Mouse (Mus musculus): ENCODE data around the gene Ccdc6. TPM values are rescaled to one million over a fixed set of nuclear protein-coding genes. Genes with fewer than 3 reads are reported as not detected.

Ccdc6 gene
- polyA plus RNA-seq, 1 experiment from 2014 or later, result 23.0 TPM

DNA sequence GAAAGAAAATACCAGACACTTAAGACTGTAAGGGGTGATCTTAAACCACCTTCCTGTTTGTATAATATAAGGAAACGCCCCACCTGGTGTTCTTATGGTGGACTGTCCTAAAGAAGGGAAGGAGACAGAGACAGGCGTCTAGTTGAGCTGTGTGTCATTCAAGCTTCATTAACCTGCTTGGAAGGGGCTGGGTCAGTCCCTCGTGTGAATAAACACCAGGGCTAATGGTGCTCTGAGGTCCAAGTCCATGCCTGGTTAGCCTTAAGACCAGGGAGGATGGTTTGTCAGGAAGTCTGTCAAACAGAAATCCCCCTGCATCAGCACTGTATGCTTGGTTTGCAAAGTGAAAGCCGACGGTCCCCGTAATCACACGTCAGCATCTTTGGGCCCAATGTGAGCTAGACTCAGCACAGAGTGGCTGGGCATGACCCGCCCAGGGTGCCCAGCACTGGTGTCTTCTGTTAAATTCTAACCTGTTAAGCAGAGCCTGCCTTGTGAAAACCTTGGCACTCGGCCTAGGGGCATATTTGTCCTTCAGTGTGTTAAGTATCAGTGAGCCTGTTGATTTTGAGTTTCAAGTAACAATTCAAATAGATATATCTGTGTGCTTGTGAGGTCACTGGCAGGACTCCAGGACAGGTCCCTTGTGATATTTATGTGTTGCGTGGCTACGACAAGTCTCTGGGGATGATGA is 84.5 kb downstream of the Ccdc6 start:
- WGBS, result 83% methylated on average over 11 of the region's 11 CpGs
- no peak for ATAC-seq (ENCODE audit: low FRiP score, low read depth)

DNA sequence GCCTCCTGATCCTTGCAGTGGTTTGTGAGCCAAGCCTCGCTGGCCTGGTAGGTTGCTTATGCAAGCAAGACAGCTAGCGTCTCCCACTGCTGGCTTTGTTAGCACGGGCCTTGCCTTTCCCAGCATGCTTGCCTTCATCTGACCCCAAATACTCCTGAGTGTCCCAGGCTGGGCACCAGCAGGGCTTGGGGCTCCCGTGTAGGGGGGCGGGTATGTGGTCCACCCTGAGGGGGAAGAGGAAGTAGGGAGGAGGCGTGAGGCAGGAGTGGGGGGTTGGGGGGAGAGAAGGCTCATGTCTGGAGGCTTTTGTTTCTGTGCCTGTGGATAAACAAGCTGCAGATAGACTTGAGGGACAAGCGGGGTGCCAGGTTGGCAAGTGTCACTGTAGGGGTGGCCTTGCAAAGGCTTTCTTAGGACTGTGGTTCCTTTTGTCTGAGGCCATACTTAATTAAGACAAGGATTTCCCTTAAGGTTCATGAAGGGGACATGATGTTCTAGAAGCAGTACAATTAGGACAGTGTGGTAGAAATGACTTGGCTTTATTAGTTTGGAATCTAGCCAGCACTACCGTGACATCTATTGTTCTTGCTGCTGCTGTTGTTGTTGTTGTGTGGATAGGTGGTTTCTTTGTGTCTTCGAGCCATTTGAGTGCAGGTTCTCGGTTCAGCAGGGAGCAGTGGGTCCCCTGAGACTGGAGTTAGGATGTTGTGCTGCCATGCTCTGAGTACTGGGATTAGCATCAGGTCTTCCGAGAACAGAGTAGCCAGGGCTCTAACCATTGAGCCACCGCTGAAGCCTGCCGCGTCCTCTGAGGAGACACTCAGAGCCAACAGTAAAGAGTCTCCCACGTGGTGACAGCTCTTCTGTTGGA is 86.5 kb downstream of the Ccdc6 start:
- H3K4me2 ChIP-seq, result no peak overlapping the region
- H3K9me3 ChIP-seq, result no peaks in the 10 kb centered on the region
- 53% methylated on average over 15 of the region's 15 CpGs for WGBS
- no peak overlapping the region for H3K4me3 ChIP-seq
- peaks cover 4% of the 10 kb centered on the region for H3K36me3 ChIP-seq
- H3K27ac ChIP-seq (replicated peaks), result peak overlapping the region; percentile 8; the same call in 1 of the 2 replicates
- peaks cover 14% of the 10 kb centered on the region for H3K4me1 ChIP-seq (replicated peaks)
- ATAC-seq (ENCODE audit: low FRiP score, low read depth), result peak; percentile 43; the same call in 1 of the 2 replicates
- no peaks in the 10 kb centered on the region for H3K27me3 ChIP-seq
- H3K9ac ChIP-seq, result no peak overlapping the region

More for the DNA sequence above, 84.5 kb downstream of the Ccdc6 start:
- no peaks in the 10 kb centered on the region for H3K9me3 ChIP-seq
- H3K36me3 ChIP-seq, result peaks cover 3% of the 10 kb centered on the region; the same call in 1 of the 2 replicates
- no peak overlapping the region for H3K4me3 ChIP-seq
- H3K27me3 ChIP-seq, result no peaks in the 10 kb centered on the region
- H3K27ac ChIP-seq (replicated peaks), result no peak overlapping the region
- peaks cover 14% of the 10 kb centered on the region for H3K4me1 ChIP-seq (replicated peaks)
- no peak overlapping the region for H3K9ac ChIP-seq
- no peak overlapping the region for H3K4me2 ChIP-seq

DNA sequence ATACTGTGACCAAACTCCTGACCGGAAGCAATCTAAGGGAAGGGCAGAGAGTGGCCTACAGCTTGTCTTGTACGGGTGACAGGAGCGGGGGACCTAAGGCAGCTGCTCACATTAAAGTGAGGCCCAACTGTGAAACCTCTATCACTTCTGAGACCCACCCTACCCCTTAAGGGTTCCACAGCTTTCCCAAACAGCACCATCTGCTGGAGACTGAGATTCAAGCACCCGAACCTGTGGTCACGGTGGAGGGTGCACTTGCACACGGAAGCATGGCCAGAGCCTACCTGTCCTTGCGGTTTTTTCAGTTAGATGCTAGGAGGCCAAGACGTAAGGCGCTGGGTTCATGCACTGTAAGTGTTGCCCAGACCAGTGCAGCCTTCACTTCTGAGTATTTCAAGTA is 89.2 kb downstream of the Ccdc6 start:
- peak; percentile 27; the same call in 1 of the 2 replicates for ATAC-seq (ENCODE audit: low FRiP score, low read depth)
- WGBS, result 79% methylated on average over 9 of the region's 9 CpGs

DNA sequence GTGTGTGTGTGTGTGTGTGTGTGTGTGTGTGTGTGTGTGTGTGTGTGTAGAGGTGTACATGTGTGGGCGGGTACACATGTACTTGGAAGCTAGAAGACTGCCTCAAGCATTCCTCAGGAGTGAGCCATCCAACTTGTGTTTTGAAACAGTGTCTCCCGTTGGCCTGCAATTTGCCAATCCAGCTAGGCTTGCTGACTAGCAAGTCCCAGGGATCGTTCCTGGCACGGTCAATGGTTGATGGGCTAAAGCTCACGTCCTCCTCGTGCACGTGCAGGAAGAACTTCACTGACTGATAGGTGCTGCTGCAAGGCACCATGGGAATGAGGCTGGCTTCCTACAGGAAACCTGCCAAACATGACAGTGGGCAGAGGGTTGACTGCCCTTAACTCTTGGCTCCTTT is 89.7 kb downstream of the Ccdc6 start:
- peaks cover 14% of the 10 kb centered on the region for H3K4me1 ChIP-seq (replicated peaks)
- peaks cover 24% of the 10 kb centered on the region for H3K36me3 ChIP-seq
- H3K9ac ChIP-seq, result no peak overlapping the region
- no peaks in the 10 kb centered on the region for H3K27me3 ChIP-seq
- H3K9me3 ChIP-seq, result no peaks in the 10 kb centered on the region
- no peak overlapping the region for H3K4me2 ChIP-seq
- no peak for ATAC-seq (ENCODE audit: low FRiP score, low read depth)
- H3K4me3 ChIP-seq, result no peak overlapping the region
- no peak overlapping the region for H3K27ac ChIP-seq (replicated peaks)
- WGBS, result 94% methylated on average over 7 of the region's 7 CpGs

More for the DNA sequence above, 89.2 kb downstream of the Ccdc6 start:
- Histone ChIP-seq H3K36me3 (peaks cover 24% of the 10 kb centered on the region), H3K27ac (replicated peaks) (no peak overlapping the region), H3K27me3 (no peaks in the 10 kb centered on the region), H3K4me3 (no peak overlapping the region), H3K9ac (no peak overlapping the region), H3K4me2 (no peak overlapping the region), H3K9me3 (no peaks in the 10 kb centered on the region), H3K4me1 (replicated peaks) (peaks cover 14% of the 10 kb centered on the region)

DNA sequence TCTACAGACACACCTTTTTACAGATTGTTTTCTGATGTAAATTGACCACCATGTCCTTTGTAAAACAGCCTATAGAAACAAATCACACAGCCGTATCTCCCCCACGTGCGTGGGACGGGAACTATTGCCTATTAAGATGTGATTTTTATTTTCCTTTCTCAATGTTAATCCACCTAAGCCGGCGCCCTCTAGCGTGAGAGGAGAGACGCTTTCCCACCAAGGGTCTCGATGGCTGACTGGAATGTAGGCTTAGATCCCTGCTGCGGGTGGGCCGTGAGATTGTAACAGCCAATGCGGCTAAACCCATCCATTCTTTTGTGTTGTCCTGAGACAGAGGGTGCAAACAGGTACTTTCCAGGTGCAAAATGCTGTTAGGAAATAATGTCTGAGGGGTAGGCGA is 92.9 kb downstream of the Ccdc6 start:
- Histone ChIP-seq H3K36me3 (peaks cover 29% of the 10 kb centered on the region), H3K9me3 (no peaks in the 10 kb centered on the region)

DNA sequence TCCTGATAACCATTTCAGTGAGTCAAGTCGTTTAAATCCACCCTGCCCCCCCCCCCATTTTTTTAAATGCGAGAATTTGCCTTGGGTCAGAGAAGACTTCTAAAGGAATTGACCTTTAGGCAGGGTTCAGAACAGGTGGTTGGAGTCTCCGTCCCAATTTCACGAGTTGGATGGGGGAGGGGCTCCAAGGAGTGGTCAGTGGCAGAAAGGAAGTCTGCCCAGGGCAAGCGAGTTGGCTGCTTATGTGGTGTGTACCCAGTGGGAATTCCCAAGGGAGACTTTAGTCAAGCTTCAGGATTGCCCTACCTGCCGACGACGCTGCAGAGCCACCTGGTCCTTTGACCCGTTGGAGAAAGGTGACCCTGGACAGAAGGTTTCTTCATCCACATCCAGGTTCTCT is 97.4 kb downstream of the Ccdc6 start:
- Histone ChIP-seq H3K4me1 (replicated peaks) (no peaks in the 10 kb centered on the region), H3K4me3 (no peak overlapping the region), H3K27me3 (no peaks in the 10 kb centered on the region), H3K4me2 (no peak overlapping the region), H3K9me3 (no peaks in the 10 kb centered on the region), H3K9ac (no peak overlapping the region), H3K27ac (replicated peaks) (no peak overlapping the region), H3K36me3 (peaks cover 16% of the 10 kb centered on the region)
- ATAC-seq (ENCODE audit: low FRiP score, low read depth), result no peak
- 72% methylated on average over 9 of the region's 9 CpGs for WGBS

More for the DNA sequence above, 92.9 kb downstream of the Ccdc6 start:
- Histone ChIP-seq H3K4me1 (replicated peaks) (no peaks in the 10 kb centered on the region), H3K27ac (replicated peaks) (no peak overlapping the region), H3K4me3 (no peak overlapping the region), H3K27me3 (no peaks in the 10 kb centered on the region), H3K4me2 (no peak overlapping the region), H3K9ac (no peak overlapping the region)
- no peak for ATAC-seq (ENCODE audit: low FRiP score, low read depth)
- 85% methylated on average over 13 of the region's 13 CpGs for WGBS

DNA sequence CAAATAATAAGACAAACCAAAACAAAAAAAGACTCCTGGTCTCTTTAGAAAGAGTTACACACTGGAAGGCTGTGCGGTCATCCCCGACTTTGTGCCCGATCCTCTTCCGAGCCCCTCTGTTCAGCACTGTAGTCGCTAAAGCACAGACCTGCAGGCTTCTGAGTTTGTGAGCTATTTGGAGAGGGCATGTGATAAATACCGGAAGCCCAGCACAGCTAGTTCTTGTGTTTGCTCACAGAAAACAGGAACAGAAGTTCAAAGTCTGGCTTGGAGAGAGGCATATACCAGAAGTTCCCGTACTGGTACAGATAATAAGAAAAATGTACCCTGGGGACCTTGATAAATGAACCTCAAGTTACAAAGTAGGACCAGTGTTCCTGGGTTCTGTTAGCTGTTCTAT is 98.4 kb downstream of the Ccdc6 start:
- H3K9ac ChIP-seq, result no peak overlapping the region
- no peaks in the 10 kb centered on the region for H3K27me3 ChIP-seq
- H3K4me1 ChIP-seq (replicated peaks), result 0 out of 2 replicates have a peak, but pooled peaks cover under 1% of the 10 kb centered on the region
- no peaks in the 10 kb centered on the region for H3K9me3 ChIP-seq
- no peak for ATAC-seq (ENCODE audit: low FRiP score, low read depth)
- H3K4me2 ChIP-seq, result no peak overlapping the region
- WGBS, result 74% methylated on average over 7 of the region's 7 CpGs
- H3K36me3 ChIP-seq, result peaks cover 8% of the 10 kb centered on the region; the same call in 1 of the 2 replicates
- no peak overlapping the region for H3K27ac ChIP-seq (replicated peaks)
- H3K4me3 ChIP-seq, result no peak overlapping the region

DNA sequence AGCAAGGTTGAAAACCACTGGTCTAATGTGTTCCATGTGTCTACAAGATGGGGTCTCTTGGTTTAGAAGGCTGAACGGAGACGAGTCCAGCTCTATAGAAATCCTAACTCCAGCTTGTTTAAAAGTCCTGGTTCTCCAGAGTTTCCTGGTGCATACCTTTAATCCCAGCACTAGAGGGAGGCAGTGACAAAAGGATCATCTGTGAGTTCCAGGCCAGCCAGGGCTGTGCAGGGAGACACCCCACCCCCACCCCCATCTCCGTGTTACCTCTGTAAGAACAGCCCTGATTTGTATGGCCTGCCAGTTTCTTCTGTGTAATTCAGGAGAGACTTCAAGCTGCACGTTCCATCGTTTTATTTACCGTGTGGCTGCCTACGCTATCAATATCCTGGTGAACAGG is 98.9 kb downstream of the Ccdc6 start:
- Histone ChIP-seq H3K27me3 (no peaks in the 10 kb centered on the region), H3K4me1 (replicated peaks) (peaks cover 5% of the 10 kb centered on the region; the same call in 1 of the 2 replicates), H3K4me3 (no peak overlapping the region), H3K36me3 (peaks cover 5% of the 10 kb centered on the region; the same call in 1 of the 2 replicates), H3K27ac (replicated peaks) (no peak overlapping the region), H3K9ac (no peak overlapping the region), H3K4me2 (no peak overlapping the region), H3K9me3 (no peaks in the 10 kb centered on the region)
- 0 out of 2 replicates have a peak, but pooled peaks have one; percentile 54 for ATAC-seq (ENCODE audit: low FRiP score, low read depth)
- 56% methylated on average over 7 of the region's 7 CpGs for WGBS

DNA sequence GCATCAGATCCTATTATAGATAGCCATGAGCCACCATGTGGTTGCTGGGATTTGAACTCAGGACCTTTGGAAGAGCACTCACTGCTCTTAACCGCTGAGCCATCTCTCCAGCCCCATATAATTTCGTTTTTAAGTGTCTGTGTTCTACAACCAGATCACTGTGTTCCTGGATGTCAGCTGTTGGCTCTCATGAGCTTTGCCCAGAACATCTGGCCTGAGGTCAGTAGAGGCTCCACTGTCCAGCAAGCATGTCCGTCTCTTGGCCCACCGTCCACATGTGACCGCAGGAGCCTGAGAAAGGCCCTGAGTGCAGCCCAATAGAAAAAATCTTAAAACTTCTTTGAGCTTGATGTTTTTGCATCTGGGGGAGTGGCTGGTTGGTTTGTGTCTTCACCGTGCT is 99.7 kb downstream of the Ccdc6 start:
- no peak overlapping the region for H3K9ac ChIP-seq
- H3K27me3 ChIP-seq, result no peaks in the 10 kb centered on the region
- peaks cover 8% of the 10 kb centered on the region; the same call in 1 of the 2 replicates for H3K4me1 ChIP-seq (replicated peaks)
- H3K27ac ChIP-seq (replicated peaks), result no peak overlapping the region
- H3K36me3 ChIP-seq, result peaks cover 5% of the 10 kb centered on the region; the same call in 1 of the 2 replicates
- no peak overlapping the region for H3K4me2 ChIP-seq
- H3K9me3 ChIP-seq, result no peaks in the 10 kb centered on the region
- 90% methylated on average over 6 of the region's 6 CpGs for WGBS
- H3K4me3 ChIP-seq, result no peak overlapping the region
- no peak for ATAC-seq (ENCODE audit: low FRiP score, low read depth)

DNA sequence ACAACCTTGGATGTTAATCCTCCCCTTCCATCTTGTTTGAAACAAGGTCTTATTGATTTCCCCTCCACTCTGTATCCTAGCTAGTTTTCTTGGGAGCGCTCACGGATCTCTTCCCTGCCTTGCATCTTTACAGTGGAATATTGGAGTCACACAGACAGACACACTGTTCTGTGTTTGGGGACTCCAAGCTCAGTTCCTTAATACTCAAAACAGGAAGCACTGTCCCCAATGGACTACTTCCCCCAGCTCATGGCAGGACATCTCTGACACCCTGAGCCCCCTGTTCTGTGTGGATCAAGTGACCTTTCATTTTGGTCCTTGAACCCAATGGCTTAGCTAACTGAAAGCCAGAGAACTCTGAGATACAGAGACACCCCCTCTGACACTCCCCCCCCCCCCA is 100.7 kb downstream of the Ccdc6 start:
- no peaks in the 10 kb centered on the region for H3K27me3 ChIP-seq
- no peak overlapping the region for H3K4me3 ChIP-seq
- WGBS, result 85% methylated on average over 2 of the region's 2 CpGs
- H3K9me3 ChIP-seq, result no peaks in the 10 kb centered on the region
- peaks cover 8% of the 10 kb centered on the region; the same call in 1 of the 2 replicates for H3K4me1 ChIP-seq (replicated peaks)
- no peak overlapping the region for H3K27ac ChIP-seq (replicated peaks)
- peaks cover 5% of the 10 kb centered on the region; the same call in 1 of the 2 replicates for H3K36me3 ChIP-seq
- H3K9ac ChIP-seq, result no peak overlapping the region
- H3K4me2 ChIP-seq, result no peak overlapping the region
- ATAC-seq (ENCODE audit: low FRiP score, low read depth), result no peak

DNA sequence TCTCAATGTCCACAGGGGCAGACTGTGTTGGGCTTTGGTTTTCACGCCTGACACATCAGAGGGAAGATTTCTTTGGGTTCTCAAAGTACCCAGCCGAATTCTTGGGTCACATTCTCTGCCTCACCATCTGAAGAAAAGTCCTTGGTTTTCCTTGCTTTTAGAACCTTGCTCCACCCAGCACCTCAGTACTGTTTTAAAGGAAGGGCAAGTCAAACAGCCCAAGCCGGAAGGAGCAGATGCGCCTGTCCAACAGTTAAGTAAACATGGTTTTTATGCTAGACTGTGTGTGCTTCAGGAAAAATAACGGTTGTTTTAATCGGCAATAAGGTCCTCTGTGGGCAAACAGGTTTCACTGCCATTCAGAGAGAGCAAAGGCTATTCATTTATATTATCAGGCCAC is 101.1 kb downstream of the Ccdc6 start:
- H3K4me2 ChIP-seq, result no peak overlapping the region
- ATAC-seq (ENCODE audit: low FRiP score, low read depth), result no peak
- H3K9me3 ChIP-seq, result no peaks in the 10 kb centered on the region
- H3K9ac ChIP-seq, result no peak overlapping the region
- no peak overlapping the region for H3K27ac ChIP-seq (replicated peaks)
- WGBS, result 84% methylated on average over 6 of the region's 6 CpGs
- H3K4me1 ChIP-seq (replicated peaks), result peaks cover 8% of the 10 kb centered on the region; the same call in 1 of the 2 replicates
- H3K36me3 ChIP-seq, result peaks cover 2% of the 10 kb centered on the region; the same call in 1 of the 2 replicates
- H3K4me3 ChIP-seq, result no peak overlapping the region
- no peaks in the 10 kb centered on the region for H3K27me3 ChIP-seq

DNA sequence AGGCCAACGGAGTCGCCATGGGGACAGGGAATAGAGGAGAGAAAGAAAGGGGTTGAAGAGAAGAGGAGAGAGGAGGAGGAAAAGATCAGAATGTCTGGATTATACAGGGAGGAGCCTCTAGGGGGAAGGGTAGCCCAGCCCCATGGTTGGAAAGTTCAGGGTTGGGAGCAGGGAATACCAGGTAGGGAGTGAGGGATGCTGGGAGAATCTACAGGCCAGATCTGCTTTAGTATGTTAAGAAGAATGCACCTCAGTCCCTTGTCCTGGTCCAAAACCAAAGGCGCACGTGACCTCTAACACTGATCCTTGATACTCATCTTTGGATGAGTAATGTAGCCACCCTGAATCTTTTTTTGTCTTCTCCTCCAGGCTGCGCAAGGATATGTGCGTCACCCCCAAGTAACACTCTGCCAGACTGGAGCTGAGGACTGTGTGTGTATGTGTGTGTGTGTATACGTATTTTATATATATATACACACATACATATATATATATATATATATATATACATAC is 102.1 kb downstream of the Ccdc6 start:
- Histone ChIP-seq H3K36me3 (no peaks in the 10 kb centered on the region), H3K9ac (no peak overlapping the region), H3K27ac (replicated peaks) (no peak overlapping the region), H3K27me3 (no peaks in the 10 kb centered on the region), H3K4me1 (replicated peaks) (peaks cover 8% of the 10 kb centered on the region), H3K9me3 (no peaks in the 10 kb centered on the region), H3K4me3 (no peak overlapping the region), H3K4me2 (no peak overlapping the region)
- ATAC-seq (ENCODE audit: low FRiP score, low read depth), result no peak
- WGBS, result 91% methylated on average over 7 of the region's 7 CpGs

Data from hindbrain, embryonic 15.5 days (tissue).